Mouse (Mus musculus) forebrain, embryonic 16.5 days (tissue): Measurements from ENCODE around the gene Thap2. TPM values are rescaled to one million over a fixed set of nuclear protein-coding genes. Genes with fewer than 3 reads are reported as not detected.
A peak's percentile ranks its signal among the peaks of the same experiment; 100 is the strongest.

ENCODE experiments used
- ATAC-seq: fragments of 200-750 bp; cut with Nextera tagmentation; 2 replicates; pipeline ENCODE4 v1.8.0; 2017; ENCODE audit warnings: mild to moderate bottlenecking, moderate library complexity
- H3K27ac ChIP-seq: fragments of 300-500 bp; sonication (generic); 2 replicates; pipeline ENCODE4 v1.5.1; 2014; ENCODE audit warnings: low read length, control low read depth
- H3K27me3 ChIP-seq: fragments of 300-500 bp; sonication (generic); replicated peaks from 2 replicates; pipeline ENCODE4 v1.6.1; 2014; ENCODE audit warnings: low read length; ENCODE audit not compliant: control insufficient read depth, insufficient read depth
- H3K36me3 ChIP-seq: fragments of 300-500 bp; sonication (generic); 2 replicates; pipeline ENCODE4 v1.6.1; 2014; ENCODE audit not compliant: control insufficient read depth, insufficient read depth
- H3K4me1 ChIP-seq: fragments of 300-500 bp; sonication (generic); replicated peaks from 2 replicates; pipeline ENCODE4 v1.6.1; 2014; ENCODE audit warnings: low read length; ENCODE audit not compliant: control insufficient read depth, insufficient read depth
- H3K4me2 ChIP-seq: fragments of 300-500 bp; sonication (generic); 2 replicates; pipeline ENCODE4 v1.6.1; 2014; ENCODE audit warnings: mild to moderate bottlenecking, low read length, control low read depth
- H3K4me3 ChIP-seq: fragments of 300-500 bp; sonication (generic); replicated peaks from 2 replicates; pipeline ENCODE4 v1.5.1; 2014; ENCODE audit warnings: mild to moderate bottlenecking, low read length, control low read depth
- H3K9ac ChIP-seq: fragments of 300-500 bp; sonication (generic); replicated peaks from 2 replicates; pipeline ENCODE4 v1.6.1; 2014; ENCODE audit warnings: low read depth, low read length, control low read depth
- H3K9me3 ChIP-seq: fragments of 300-500 bp; sonication (generic); 2 replicates; pipeline ENCODE4 v1.6.1; 2016; ENCODE audit warnings: low read length; ENCODE audit not compliant: control insufficient read depth
- WGBS: fragments of 180-500 bp; shearing (Covaris S2); extraction: QIAGEN DNeasy Blood & Tissue Kit; methylation state at CpG from one replicate; pipeline ENCODE4 v1.1.7; 2014; 5-methylcytosine and 5-hydroxymethylcytosine counted together
- polyA plus RNA-seq: library from polyadenylated mRNA; unstranded; fragments of >200 nt; fragmentation: Nextera tagmentation; extraction: Ambion mirVana; gene quantifications from 2 replicates; pipeline ENCODE4 v1.2.1, GENCODE M21; 2015

The Thap2 gene
- polyA plus RNA-seq, 1 experiment from 2014 or later = 30.7 TPM

GRCm38 (mm10) chr10:115385018-115386002 is 1.1 kb upstream of the Thap2 start:
- Histone ChIP-seq H3K36me3 (no peaks in the 10 kb centered on the region), H3K27me3 (no peaks in the 10 kb centered on the region), H3K27ac (peak overlapping the region; percentile 96), H3K4me3 (peak overlapping the region; percentile 98), H3K9me3 (no peaks in the 10 kb centered on the region), H3K4me2 (peak overlapping the region; percentile 90), H3K9ac (peak overlapping the region; percentile 82), H3K4me1 (peaks cover 37% of the 10 kb centered on the region)
- ATAC-seq = peak; percentile 13; the same call in 1 of the 2 replicates
- WGBS = under 1% methylated on average over 93 of the region's 101 CpGs

- ATAC-seq = no peak
- H3K36me3 ChIP-seq = no peaks in the 10 kb centered on the region
- H3K4me2 ChIP-seq = peak overlapping the region; percentile 75
- no peaks in the 10 kb centered on the region for H3K27me3 ChIP-seq
- peak overlapping the region; percentile 99 for H3K27ac ChIP-seq
- H3K9me3 ChIP-seq = no peaks in the 10 kb centered on the region
- peaks cover 37% of the 10 kb centered on the region for H3K4me1 ChIP-seq
- H3K9ac ChIP-seq = peak overlapping the region; percentile 87
- WGBS = under 1% methylated on average over 15 of the region's 15 CpGs
- H3K4me3 ChIP-seq = peak overlapping the region; percentile 98
These were observed 511 bp downstream of the Thap2 start for GRCm38 (mm10) chr10:115383644-115384220.

DNA sequence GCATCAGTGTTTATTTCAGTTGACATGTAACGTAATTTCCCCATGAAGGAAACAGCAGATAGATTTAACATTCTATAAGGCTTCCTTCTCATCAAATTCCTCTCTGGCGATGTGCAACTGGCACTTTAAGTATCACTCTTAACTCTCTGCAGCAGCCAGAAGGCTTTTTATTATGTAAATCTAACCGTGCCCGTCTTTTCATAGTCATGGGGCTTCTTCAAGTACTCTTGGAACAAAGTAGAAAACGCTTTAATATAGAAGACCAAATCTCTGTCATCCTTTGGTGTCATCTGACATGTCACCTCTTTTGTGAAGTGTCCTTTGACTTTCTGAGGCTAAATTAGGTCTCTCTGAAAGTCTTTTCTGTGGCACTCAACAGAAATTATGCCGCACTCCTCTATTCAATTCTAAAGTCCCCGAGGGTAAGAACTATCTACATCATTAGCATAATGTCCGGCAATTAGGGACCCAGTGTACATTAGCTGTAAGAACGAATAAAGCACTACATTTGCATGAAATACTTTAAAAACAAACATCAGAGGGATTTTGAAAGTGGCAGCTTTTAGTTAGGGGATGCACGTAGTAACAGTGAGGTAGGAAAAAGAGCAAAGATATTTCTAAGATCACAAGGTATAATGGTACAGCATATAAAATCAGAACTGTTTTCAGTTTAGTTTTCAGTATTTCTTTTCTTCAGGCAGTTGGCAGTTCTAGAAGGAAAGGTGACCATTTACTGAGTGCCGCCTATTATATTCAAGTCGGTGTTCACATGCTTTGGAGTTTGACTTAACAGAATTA is 1.2 kb downstream of the Thap2 start:
- Histone ChIP-seq H3K4me3 (peak overlapping the region; percentile 98), H3K9ac (peak overlapping the region; percentile 39), H3K27me3 (no peaks in the 10 kb centered on the region), H3K9me3 (no peaks in the 10 kb centered on the region), H3K4me2 (peak overlapping the region; percentile 75), H3K4me1 (peaks cover 31% of the 10 kb centered on the region), H3K36me3 (no peaks in the 10 kb centered on the region), H3K27ac (peak overlapping the region; percentile 73)
- 4% methylated on average over 12 of the region's 12 CpGs for WGBS
- no peak for ATAC-seq

GRCm38 (mm10) chr10:115381506-115382084 is 2.6 kb downstream of the Thap2 start:
- Histone ChIP-seq H3K4me1 (peaks cover 20% of the 10 kb centered on the region), H3K9me3 (no peaks in the 10 kb centered on the region), H3K36me3 (no peaks in the 10 kb centered on the region), H3K4me2 (no peak overlapping the region), H3K4me3 (no peak overlapping the region), H3K9ac (no peak overlapping the region), H3K27ac (no peak overlapping the region), H3K27me3 (no peaks in the 10 kb centered on the region)
- ATAC-seq = no peak
- WGBS = 72% methylated on average over 2 of the region's 2 CpGs

- Histone ChIP-seq H3K4me2 (peak overlapping the region; percentile 89), H3K4me3 (no peak overlapping the region), H3K9me3 (no peaks in the 10 kb centered on the region), H3K27ac (no peak overlapping the region), H3K36me3 (0 out of 2 replicates have a peak, but pooled peaks cover under 1% of the 10 kb centered on the region), H3K9ac (no peak overlapping the region), H3K27me3 (no peaks in the 10 kb centered on the region), H3K4me1 (peaks cover 19% of the 10 kb centered on the region)
- WGBS = 89% methylated on average over 4 of the region's 4 CpGs
- no peak for ATAC-seq
These were observed 21.1 kb downstream of the Thap2 start for GRCm38 (mm10) chr10:115363151-115363550.

- peak; percentile 38; the same call in 1 of the 2 replicates for ATAC-seq
- WGBS = 9% methylated on average over 9 of the region's 9 CpGs
- peak overlapping the region; percentile 89 for H3K4me2 ChIP-seq
- H3K27me3 ChIP-seq = no peaks in the 10 kb centered on the region
- no peaks in the 10 kb centered on the region for H3K9me3 ChIP-seq
- H3K4me1 ChIP-seq = peaks cover 19% of the 10 kb centered on the region
- peaks cover 2% of the 10 kb centered on the region; the same call in 1 of the 2 replicates for H3K36me3 ChIP-seq
- peak overlapping the region; percentile 58 for H3K4me3 ChIP-seq
- peak overlapping the region; percentile 59 for H3K9ac ChIP-seq
- H3K27ac ChIP-seq = peak overlapping the region; percentile 98
These were observed 21.6 kb downstream of the Thap2 start for GRCm38 (mm10) chr10:115362623-115362964.

GRCm38 (mm10) chr10:115361840-115362622 is 22.2 kb downstream of the Thap2 start, which contains the start of gene Tmem19:
Gene Tmem19 (minus strand): TSS chr10:115362501.
- Histone ChIP-seq H3K4me2 (peak within 1 kb of the TSS; percentile 89), H3K4me1 (peaks cover 19% of the 10 kb centered on the region), H3K27ac (peak within 1 kb of the TSS; percentile 98), H3K9me3 (no peaks in the 10 kb centered on the region), H3K4me3 (peak within 1 kb of the TSS; percentile 58), H3K36me3 (peaks cover 2% of the 10 kb centered on the region; the same call in 1 of the 2 replicates), H3K27me3 (no peaks in the 10 kb centered on the region), H3K9ac (peak within 1 kb of the TSS; percentile 59)
- ATAC-seq = peak; percentile 98
- under 1% methylated on average over 50 of the region's 58 CpGs for WGBS

DNA sequence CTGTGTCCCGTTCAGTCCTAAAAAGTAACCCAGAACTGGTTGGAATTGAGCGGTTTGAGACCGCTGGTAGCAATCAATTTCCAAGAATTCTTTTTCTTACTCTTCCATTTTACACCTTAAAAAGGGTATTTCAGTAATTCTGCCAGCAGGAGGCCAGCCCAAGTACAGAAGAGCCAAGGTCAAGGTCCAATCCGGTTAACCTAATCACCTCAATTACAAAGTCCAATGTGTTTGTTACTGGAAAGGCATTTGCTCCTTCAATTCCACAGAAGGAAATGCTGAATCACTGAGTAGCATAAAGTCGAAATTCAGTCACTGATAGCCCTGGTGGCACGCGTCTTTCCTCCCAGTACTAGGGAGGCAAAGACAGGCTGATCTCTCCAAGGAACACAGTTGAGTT is 25.2 kb downstream of the Thap2 start:
- Histone ChIP-seq H3K4me3 (no peak overlapping the region), H3K4me1 (peaks cover 19% of the 10 kb centered on the region), H3K9me3 (no peaks in the 10 kb centered on the region), H3K27ac (no peak overlapping the region), H3K27me3 (no peaks in the 10 kb centered on the region), H3K36me3 (peaks cover 5% of the 10 kb centered on the region; the same call in 1 of the 2 replicates), H3K9ac (no peak overlapping the region), H3K4me2 (no peak overlapping the region)
- no peak for ATAC-seq
- 89% methylated on average over 7 of the region's 7 CpGs for WGBS
